Mouse (Mus musculus) cerebellum, adult 8-10 months (tissue): ENCODE measurements around the gene Gm906.
"Not testable (repeated sequence)": the region's sequence is repeated elsewhere in the genome, so short reads cannot be mapped to it uniquely, and the experiment has no call there.

Experiments used
- DNase-seq: peaks from one replicate; pipeline ENCODE4 v3.0.0; 2022

Gene Gm906

DNA sequence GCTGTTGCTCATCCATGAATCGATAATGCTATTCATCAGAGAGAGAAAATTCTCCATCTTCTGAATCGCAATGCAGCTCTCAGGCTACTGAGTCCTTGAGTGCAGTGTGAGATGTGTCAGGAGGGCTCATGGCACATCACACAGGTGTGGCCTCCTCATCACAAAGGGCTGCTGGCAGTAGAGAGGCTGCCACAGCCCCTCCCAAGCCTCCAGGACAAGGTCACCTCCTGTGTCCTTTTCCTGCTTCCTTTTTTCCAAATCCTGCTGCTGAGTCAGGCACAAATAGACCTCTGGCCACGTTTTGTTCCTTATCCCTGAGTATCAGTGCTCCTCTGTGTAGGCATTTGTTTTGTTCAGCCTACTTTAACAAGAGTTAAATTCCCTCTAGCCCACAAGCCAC is at the start of gene Gm906:
Gene Gm906, minus strand, starts transcription at position 101 of the 400 bp plus-strand sequence.
- DNase-seq = not testable (repeated sequence)

- not testable (repeated sequence) for DNase-seq
Measured at GRCm38 (mm10) chr13:50283308-50283707, 33.2 kb upstream of the Gm906 start.

GRCm38 (mm10) chr13:50236487-50236886 is 13.6 kb downstream of the Gm906 start:
- DNase-seq = no peak

DNA sequence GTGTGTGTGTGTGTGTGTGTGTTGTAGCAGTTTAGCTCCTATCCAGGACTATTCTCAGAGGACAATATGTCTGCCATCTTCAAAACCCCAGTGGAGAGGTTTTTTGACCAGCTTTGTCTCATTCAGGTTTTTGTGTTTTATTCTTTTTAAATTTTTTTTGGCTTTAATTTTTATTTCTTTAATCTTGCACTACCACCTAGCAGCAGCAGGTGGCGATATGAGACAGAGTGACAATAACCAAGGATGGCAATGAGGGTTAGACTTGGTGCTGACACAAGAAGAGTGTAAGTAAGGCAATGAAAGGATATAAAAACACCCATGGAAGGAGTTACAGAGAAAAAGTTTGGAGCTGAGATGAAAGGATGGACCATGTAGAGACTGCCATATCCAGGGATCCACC is 38.3 kb downstream of the Gm906 start:
- DNase-seq = peak; percentile 9

DNA sequence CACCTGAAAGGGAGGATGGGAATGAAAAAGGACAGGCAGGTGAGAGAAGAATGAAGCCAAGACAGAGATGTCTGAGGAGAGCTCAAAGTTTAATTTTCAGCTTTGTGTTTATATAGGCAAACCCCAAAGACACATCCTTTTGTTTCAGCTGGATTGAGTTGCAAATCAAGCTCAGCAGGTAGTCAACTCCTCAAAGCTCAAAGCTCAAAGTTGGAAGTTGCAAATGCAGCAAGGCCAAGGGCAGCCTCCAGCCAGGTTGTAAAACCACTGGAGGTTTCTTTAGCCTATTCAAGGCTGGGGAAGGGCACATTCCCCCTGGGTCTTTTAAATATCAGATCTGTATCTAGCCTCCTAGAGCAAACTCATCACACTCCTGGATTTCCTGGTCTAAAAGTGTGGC is 39.9 kb downstream of the Gm906 start:
- not testable (repeated sequence) for DNase-seq

- not testable (repeated sequence) for DNase-seq
Measured at GRCm38 (mm10) chr13:50209651-50210050, 40.5 kb downstream of the Gm906 start.

GRCm38 (mm10) chr13:50207966-50208365 is 42.1 kb downstream of the Gm906 start:
- DNase-seq = no peak

DNA sequence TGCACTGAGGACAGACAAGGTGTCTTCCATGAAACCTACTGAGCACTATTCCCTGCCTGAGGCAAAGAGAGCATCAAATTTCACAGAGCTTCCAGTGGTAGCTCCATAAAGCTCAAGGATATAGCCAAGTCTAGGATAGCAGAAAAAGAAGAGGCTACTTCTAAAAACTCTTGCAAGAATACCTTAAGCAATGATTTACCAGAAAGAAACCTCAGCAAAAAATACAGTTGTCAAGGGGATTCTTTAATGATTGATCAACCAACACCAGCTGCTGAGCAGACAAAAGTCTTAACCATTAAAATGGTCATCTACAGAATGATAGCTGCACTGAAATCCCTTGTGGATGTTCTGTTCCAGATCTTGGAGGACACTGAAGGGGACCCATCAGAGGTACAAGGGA is 53.3 kb downstream of the Gm906 start:
- DNase-seq = not testable (repeated sequence)
